8 mouse cellular contexts compared by ENCODE assay signal in genomic region chr5:134186961-134187731, GRCm38 (mm10). TPM values are rescaled to one million over a fixed set of nuclear protein-coding genes. Genes with fewer than 3 reads are reported as not detected.
DNase-seq lines count a peak whose midpoint lies in the region; ATAC-seq and TF ChIP-seq lines count a peak whose summit lies in the region.

No protein-coding gene starts in this region.

- no peak overlapping the region for H3K4me2 ChIP-seq in hindbrain, embryonic 13.5 days
- no peak overlapping the region for H3K4me2 ChIP-seq in hindbrain, embryonic 16.5 days (ENCODE audit: low read length)
- no peak overlapping the region for H3K4me2 ChIP-seq in CH12.LX (ENCODE audit: insufficient read depth, low read depth, poor library complexity, severe bottlenecking)
- H3K4me2 ChIP-seq in embryonic facial prominence, embryonic 11.5 days (ENCODE audit: low read depth, low read length) = no peak overlapping the region
- H3K4me2 ChIP-seq in liver, embryonic 13.5 days = no peak overlapping the region

- in situ Hi-C loops in CH12.LX (cut with MboI; ENCODE audit: low pct_ligation_motif_present, low pct_unique_long_range_greater_than_20kb, low sequenced_read_pairs) = no loop called here

- TF ChIP-seq POLR2A in CH12.LX (IDR thresholded peaks at IDR 0.05; ENCODE audit: low read depth, low read length) = no peak

- ATAC-seq in hindbrain, embryonic 13.5 days (ENCODE audit: low FRiP score) = no peak
- ATAC-seq in hindbrain, embryonic 16.5 days = no peak
- ATAC-seq in embryonic facial prominence, embryonic 11.5 days (replicated peaks; ENCODE audit: insufficient number of reproducible peaks, low FRiP score, low TSS enrichment, low read depth) = no peak
- ATAC-seq in liver, embryonic 13.5 days (ENCODE audit: low read depth) = no peak
- ATAC-seq in erythroid progenitor cell, adult 5-6 weeks (replicated peaks; ENCODE audit: low FRiP score, poor library complexity, severe bottlenecking) = no peak

- dilution Hi-C loops in CH12.LX (cut with MboI; ENCODE audit: extremely low pct_ligation_motif_present, extremely low pct_unique_long_range_greater_than_20kb, low sequenced_read_pairs) = no loop called here

- no peaks in the 10 kb centered on the region for H3K79me2 ChIP-seq in CH12.LX (replicated peaks; ENCODE audit: control insufficient read depth, extremely low read depth, insufficient read depth, poor library complexity, severe bottlenecking)

- peak; percentile 87 for TF ChIP-seq RAD21 in CH12.LX (IDR thresholded peaks at IDR 0.05; ENCODE audit: low read depth, low read length)

- TF ChIP-seq CTCF in CH12.LX (conservative IDR thresholded peaks at IDR 0.05 in 1 of 2, IDR thresholded peaks at IDR 0.05 in 1 of 2; ENCODE audit: low read depth in 2 of 2, low read length in 2 of 2) = peak; percentile 80 to 87

- H3K36me3 ChIP-seq in hindbrain, embryonic 13.5 days = 0 out of 2 replicates have a peak, but pooled peaks cover 4% of the 10 kb centered on the region
- H3K36me3 ChIP-seq in hindbrain, embryonic 16.5 days (ENCODE audit: control insufficient read depth, insufficient read depth, low read length) = no peaks in the 10 kb centered on the region
- peaks cover 0 to 8% of the 10 kb centered on the region in 2 experiments for H3K36me3 ChIP-seq in CH12.LX (replicated peaks in 1 of 2; ENCODE audit: control insufficient read depth in 1 of 2, insufficient read depth in 1 of 2, low read length in 1 of 2)
- H3K36me3 ChIP-seq in embryonic facial prominence, embryonic 11.5 days (replicated peaks; ENCODE audit: control insufficient read depth, insufficient read depth, low read depth, low read length) = no peaks in the 10 kb centered on the region
- H3K36me3 ChIP-seq in liver, embryonic 13.5 days = no peaks in the 10 kb centered on the region

- H3K4me3 ChIP-seq in hindbrain, embryonic 13.5 days = no peak overlapping the region
- no peak overlapping the region for H3K4me3 ChIP-seq in hindbrain, embryonic 16.5 days (ENCODE audit: low read length)
- H3K4me3 ChIP-seq in CH12.LX (replicated peaks in 1 of 3; ENCODE audit: low read depth in 2 of 3, low read length in 2 of 3, poor library complexity in 1 of 3) = no peak overlapping the region
- no peak overlapping the region for H3K4me3 ChIP-seq in embryonic facial prominence, embryonic 11.5 days (ENCODE audit: low read depth, low read length)
- no peak overlapping the region for H3K4me3 ChIP-seq in liver, embryonic 13.5 days (replicated peaks)

- peaks cover 21% of the 10 kb centered on the region for H3K4me1 ChIP-seq in hindbrain, embryonic 13.5 days (replicated peaks)
- H3K4me1 ChIP-seq in hindbrain, embryonic 16.5 days (ENCODE audit: control insufficient read depth, insufficient read depth, low read depth, low read length) = peaks cover 14% of the 10 kb centered on the region
- H3K4me1 ChIP-seq in CH12.LX (ENCODE audit: control insufficient read depth in 1 of 2, insufficient read depth in 2 of 2) = peaks cover 1 to 31% of the 10 kb centered on the region in 2 experiments; a peak in 3 of 4 replicates
- H3K4me1 ChIP-seq in embryonic facial prominence, embryonic 11.5 days (ENCODE audit: control insufficient read depth, insufficient read depth, low read length) = peaks cover 2% of the 10 kb centered on the region; the same call in 1 of the 2 replicates
- H3K4me1 ChIP-seq in liver, embryonic 13.5 days (replicated peaks) = peaks cover 20% of the 10 kb centered on the region

- 80% methylated on average over 4 of the region's 4 CpGs for WGBS in hindbrain, embryonic 13.5 days
- WGBS in hindbrain, embryonic 16.5 days = 77% methylated on average over 4 of the region's 4 CpGs
- 74% methylated on average over 4 of the region's 4 CpGs for WGBS in embryonic facial prominence, embryonic 11.5 days
- WGBS in liver, embryonic 13.5 days (ENCODE audit: insufficient replicate concordance) = 67% methylated on average over 4 of the region's 4 CpGs

- 0 out of 2 replicates have a peak overlapping the region, but pooled peaks have one; percentile 20 for H3K9ac ChIP-seq in hindbrain, embryonic 13.5 days
- H3K9ac ChIP-seq in hindbrain, embryonic 16.5 days (ENCODE audit: low read depth, low read length) = no peak overlapping the region
- H3K9ac ChIP-seq in CH12.LX (ENCODE audit: insufficient read depth, low read depth) = no peak overlapping the region
- no peak overlapping the region for H3K9ac ChIP-seq in embryonic facial prominence, embryonic 11.5 days (replicated peaks; ENCODE audit: low read length)
- no peak overlapping the region for H3K9ac ChIP-seq in liver, embryonic 13.5 days

- H3K9me3 ChIP-seq in hindbrain, embryonic 13.5 days = no peaks in the 10 kb centered on the region
- no peaks in the 10 kb centered on the region for H3K9me3 ChIP-seq in hindbrain, embryonic 16.5 days (ENCODE audit: control insufficient read depth, low read length)
- peaks cover 6% of the 10 kb centered on the region for H3K9me3 ChIP-seq in CH12.LX (replicated peaks; ENCODE audit: low read length)
- H3K9me3 ChIP-seq in embryonic facial prominence, embryonic 11.5 days (replicated peaks; ENCODE audit: control insufficient read depth, low read length) = no peaks in the 10 kb centered on the region
- no peaks in the 10 kb centered on the region for H3K9me3 ChIP-seq in liver, embryonic 13.5 days (replicated peaks)

- DNase-seq in CH12.LX (ENCODE audit: extremely low read depth) = peak; percentile 81
- peak; percentile 70 for DNase-seq in adipocyte (ENCODE audit: low spot score)
- peak; percentile 58 for DNase-seq in embryonic facial prominence, embryonic 11.5 days (ENCODE audit: low spot score)
- DNase-seq in liver, embryonic 13.5 days = peak; percentile 64
- DNase-seq in retina, postnatal 7 days (ENCODE audit: low read depth, low spot score) = peak; percentile 40

- no peak overlapping the region for H3K27ac ChIP-seq in hindbrain, embryonic 13.5 days
- H3K27ac ChIP-seq in hindbrain, embryonic 16.5 days (ENCODE audit: low read depth, low read length) = no peak overlapping the region
- H3K27ac ChIP-seq in CH12.LX (ENCODE audit: insufficient read depth, low read depth) = no peak overlapping the region
- no peak overlapping the region for H3K27ac ChIP-seq in embryonic facial prominence, embryonic 11.5 days (replicated peaks; ENCODE audit: low read depth, low read length)
- no peak overlapping the region for H3K27ac ChIP-seq in liver, embryonic 13.5 days

- no peaks in the 10 kb centered on the region for H3K27me3 ChIP-seq in hindbrain, embryonic 13.5 days
- no peaks in the 10 kb centered on the region for H3K27me3 ChIP-seq in hindbrain, embryonic 16.5 days (replicated peaks; ENCODE audit: control insufficient read depth, insufficient read depth, low read length)
- H3K27me3 ChIP-seq in CH12.LX (replicated peaks) = no peaks in the 10 kb centered on the region
- H3K27me3 ChIP-seq in embryonic facial prominence, embryonic 11.5 days (ENCODE audit: control insufficient read depth, insufficient read depth, low read length) = no peaks in the 10 kb centered on the region
- no peaks in the 10 kb centered on the region for H3K27me3 ChIP-seq in liver, embryonic 13.5 days

- no peak for TF ChIP-seq EP300 in CH12.LX (IDR thresholded peaks at IDR 0.05; ENCODE audit: low read length)

TF ChIP-seq in CH12.LX, 34 proteins besides CTCF, POLR2A, EP300 and RAD21 (continues in another document):
- no peak for TF ChIP-seq NRF1 (IDR thresholded peaks at IDR 0.05; ENCODE audit: low read depth, low read length)
- TF ChIP-seq MAZ (IDR thresholded peaks at IDR 0.05; ENCODE audit: low read depth, low read length) = no peak
- TF ChIP-seq IRF4 (IDR thresholded peaks at IDR 0.05; ENCODE audit: low read depth, low read length) = peak; percentile 83
- TF ChIP-seq BHLHE40 (IDR thresholded peaks at IDR 0.05; ENCODE audit: low read depth, low read length) = peak; percentile 20; the same call in 1 of the 2 replicates
- no peak for TF ChIP-seq MAX (IDR thresholded peaks at IDR 0.05; ENCODE audit: low read length)

RNA-seq across cellular contexts. Expression of gene Gtf2ird2, which starts 3.3 kb away (rescaled TPM):
- polyA plus RNA-seq in hindbrain, embryonic 13.5 days (2015; fragmentation: Nextera tagmentation; extraction: Ambion mirVana) = 12.8 and 14.1 TPM in 2 replicates
- polyA plus RNA-seq in hindbrain, embryonic 16.5 days (2015; fragmentation: Nextera tagmentation; extraction: Ambion mirVana) = 12.5 and 14.0 TPM in 2 replicates
- total RNA-seq in CH12.LX (2012; rRNA removed) = 4.4 and 4.7 TPM in 2 replicates
- 1.9 and 3.0 TPM in 2 replicates for total RNA-seq in CH12.LX (2014; rRNA removed)
- polyA plus RNA-seq in CH12.LX (2012; ENCODE audit: insufficient read length, low read depth) = 6.8 and 9.7 TPM in 2 replicates
- polyA plus RNA-seq in embryonic facial prominence, embryonic 11.5 days (2014; fragmentation: Nextera tagmentation; extraction: Ambion mirVana) = 5.4 and 5.7 TPM in 2 replicates
- polyA plus RNA-seq in liver, embryonic 13.5 days (2015; fragmentation: Nextera tagmentation; extraction: Ambion mirVana) = 1.5 and 2.5 TPM in 2 replicates
- total RNA-seq in erythroid progenitor cell, adult 5-6 weeks (2015; ENCODE audit: low replicate concordance) = 1.3 TPM in 1 of 2 replicates, not detected in the other
- total RNA-seq in erythroid progenitor cell, adult 5-6 weeks (2017; ENCODE audit: low replicate concordance) = 0.53 and 2.7 TPM in 2 replicates

RNA-seq across cellular contexts. Expression of gene Rcc1l, which starts 10.6 kb away (rescaled TPM):
- polyA plus RNA-seq in hindbrain, embryonic 13.5 days (2015; fragmentation: Nextera tagmentation; extraction: Ambion mirVana) = 19.9 and 20.4 TPM in 2 replicates
- 21.3 TPM in 2 replicates for polyA plus RNA-seq in hindbrain, embryonic 16.5 days (2015; fragmentation: Nextera tagmentation; extraction: Ambion mirVana)
- total RNA-seq in CH12.LX (2012; rRNA removed) = 42.3 and 42.7 TPM in 2 replicates
- 24.6 and 25.4 TPM in 2 replicates for total RNA-seq in CH12.LX (2014; rRNA removed)
- 31.0 and 31.8 TPM in 2 replicates for polyA plus RNA-seq in CH12.LX (2012; ENCODE audit: insufficient read length, low read depth)
- 28.0 and 31.7 TPM in 2 replicates for polyA plus RNA-seq in embryonic facial prominence, embryonic 11.5 days (2014; fragmentation: Nextera tagmentation; extraction: Ambion mirVana)
- 21.1 and 21.9 TPM in 2 replicates for polyA plus RNA-seq in liver, embryonic 13.5 days (2015; fragmentation: Nextera tagmentation; extraction: Ambion mirVana)
- 6.7 TPM in 1 of 2 replicates, not detected in the other for total RNA-seq in erythroid progenitor cell, adult 5-6 weeks (2015; ENCODE audit: low replicate concordance)
- 3.2 TPM in 1 of 2 replicates, not detected in the other for total RNA-seq in erythroid progenitor cell, adult 5-6 weeks (2017; ENCODE audit: low replicate concordance)

RNA-seq across cellular contexts. Expression of gene Ncf1, which starts 42.3 kb away (rescaled TPM):
- polyA plus RNA-seq in hindbrain, embryonic 13.5 days (2015; fragmentation: Nextera tagmentation; extraction: Ambion mirVana) = 2.3 and 3.5 TPM in 2 replicates
- 2.3 and 2.7 TPM in 2 replicates for polyA plus RNA-seq in hindbrain, embryonic 16.5 days (2015; fragmentation: Nextera tagmentation; extraction: Ambion mirVana)
- total RNA-seq in CH12.LX (2012; rRNA removed) (225 and 342 TPM in 2 replicates), CH12.LX (2014; rRNA removed) (263 and 287 TPM in 2 replicates)
- 299 and 302 TPM in 2 replicates for polyA plus RNA-seq in CH12.LX (2012; ENCODE audit: insufficient read length, low read depth)
- 2.1 and 2.5 TPM in 2 replicates for polyA plus RNA-seq in embryonic facial prominence, embryonic 11.5 days (2014; fragmentation: Nextera tagmentation; extraction: Ambion mirVana)
- 8.1 and 9.3 TPM in 2 replicates for polyA plus RNA-seq in liver, embryonic 13.5 days (2015; fragmentation: Nextera tagmentation; extraction: Ambion mirVana)
- 44.0 and 44.4 TPM in 2 replicates for total RNA-seq in erythroid progenitor cell, adult 5-6 weeks (2015; ENCODE audit: low replicate concordance)
- 23.7 and 42.1 TPM in 2 replicates for total RNA-seq in erythroid progenitor cell, adult 5-6 weeks (2017; ENCODE audit: low replicate concordance)

Comparison
In these comparisons a context has a peak if more than half of its experiments do, and no peak if none do; other contexts are left out.
1. RNA of gene Ncf1, which starts 42.3 kb away (polyA plus RNA-seq): 299 to 302 TPM in CH12.LX; 8.1 to 9.3 TPM in liver, embryonic 13.5 days, 2.1 to 2.5 TPM in embryonic facial prominence, embryonic 11.5 days, 2.3 to 3.5 TPM in hindbrain, embryonic 13.5 days and 2.3 to 2.7 TPM in hindbrain, embryonic 16.5 days; every median in the first group is over 10 times any median in the second.
2. Peak in every context shown above with its lines, with median percentiles within 50 percentile points of each other: DNase-seq.